Mouse (Mus musculus) forelimb bud, embryonic 11.5 days (tissue): ENCODE data around the gene Fetub.

Experiments
- DNase-seq: peaks from one replicate; pipeline ENCODE4 v3.0.0-alpha.2; 2012; ENCODE audit warnings: low read depth, low spot score

Gene Fetub

GRCm38 (mm10) chr16:22963293-22963692 lies 45.2 kb downstream of the Fetub start:
- DNase-seq = no peak

- no peak for DNase-seq
Observed at GRCm38 (mm10) chr16:22967383-22968030, 49.4 kb downstream of the Fetub start.
